Mouse (Mus musculus) heart, embryonic 12.5 days (tissue): ENCODE measurements around the gene Gpr141. TPM values are rescaled to one million over a fixed set of nuclear protein-coding genes. Genes with fewer than 3 reads are reported as not detected.

ENCODE experiments used
- ATAC-seq: fragments of 200-750 bp; cut with Nextera tagmentation; 2 replicates; pipeline ENCODE4 v1.8.0; 2017; ENCODE audit warnings: moderate TSS enrichment, moderate library complexity; ENCODE audit not compliant: insufficient number of reproducible peaks, low FRiP score
- H3K27ac ChIP-seq: fragments of 300-500 bp; sonication (generic); 2 replicates; pipeline ENCODE4 v1.5.1; 2016; ENCODE audit warnings: mild to moderate bottlenecking, moderate library complexity; ENCODE audit not compliant: poor library complexity, severe bottlenecking
- H3K27me3 ChIP-seq: fragments of 300-500 bp; sonication (generic); replicated peaks from 2 replicates; pipeline ENCODE4 v1.6.1; 2016; ENCODE audit warnings: mild to moderate bottlenecking, moderate library complexity
- H3K36me3 ChIP-seq: fragments of 300-500 bp; sonication (generic); 2 replicates; pipeline ENCODE4 v1.6.1; 2016; ENCODE audit warnings: mild to moderate bottlenecking, moderate library complexity
- H3K4me1 ChIP-seq: fragments of 300-500 bp; sonication (generic); replicated peaks from 2 replicates; pipeline ENCODE4 v1.6.1; 2016; ENCODE audit warnings: mild to moderate bottlenecking
- H3K4me2 ChIP-seq: fragments of 300-500 bp; sonication (generic); 2 replicates; pipeline ENCODE4 v1.6.1; 2016; ENCODE audit warnings: mild to moderate bottlenecking, moderate library complexity
- H3K4me3 ChIP-seq: fragments of 300-500 bp; sonication (generic); 2 replicates; pipeline ENCODE4 v1.5.1; 2016; ENCODE audit warnings: mild to moderate bottlenecking
- H3K9ac ChIP-seq: fragments of 300-500 bp; sonication (generic); 2 replicates; pipeline ENCODE4 v1.6.1; 2016; ENCODE audit warnings: mild to moderate bottlenecking, moderate library complexity
- H3K9me3 ChIP-seq: fragments of 300-500 bp; sonication (generic); replicated peaks from 2 replicates; pipeline ENCODE4 v1.6.1; 2016; ENCODE audit warnings: mild to moderate bottlenecking, moderate library complexity
- WGBS: fragments of 180-500 bp; shearing (Covaris S2); methylation state at CpG from one replicate; pipeline ENCODE4 v1.1.7; 2016; 5-methylcytosine and 5-hydroxymethylcytosine counted together
- polyA plus RNA-seq: library from polyadenylated mRNA; unstranded; fragments of >200 nt; fragmentation: Nextera tagmentation; extraction: Ambion mirVana; gene quantifications from 2 replicates; pipeline ENCODE4 v1.2.1, GENCODE M21; 2016

Gpr141 gene
- polyA plus RNA-seq = 0.09 TPM in 1 of 2 replicates, not detected in the other

- Histone ChIP-seq H3K27me3 (no peaks in the 10 kb centered on the region), H3K4me2 (no peak within 1 kb of the TSS), H3K9ac (no peak within 1 kb of the TSS), H3K9me3 (no peaks in the 10 kb centered on the region), H3K4me1 (no peaks in the 10 kb centered on the region), H3K4me3 (no peak within 1 kb of the TSS), H3K36me3 (no peaks in the 10 kb centered on the region), H3K27ac (no peak within 1 kb of the TSS)
- WGBS = 41% methylated on average over 3 of the region's 3 CpGs
- ATAC-seq = no peak
These were observed at the start of gene Gpr141 for GRCm38 (mm10) chr13:19824071-19824470. TSS of gene Gpr141 (minus strand) at chr13:19824257.

GRCm38 (mm10) chr13:19864241-19864640 lies 40.2 kb upstream of the Gpr141 start:
- no peak for ATAC-seq
- H3K9ac ChIP-seq = no peak overlapping the region
- no peaks in the 10 kb centered on the region for H3K36me3 ChIP-seq
- no peaks in the 10 kb centered on the region for H3K27me3 ChIP-seq
- no peaks in the 10 kb centered on the region for H3K9me3 ChIP-seq
- no peak overlapping the region for H3K27ac ChIP-seq
- H3K4me2 ChIP-seq = no peak overlapping the region
- H3K4me1 ChIP-seq = no peaks in the 10 kb centered on the region
- no peak overlapping the region for H3K4me3 ChIP-seq

GRCm38 (mm10) chr13:19854629-19855333 lies 30.7 kb upstream of the Gpr141 start:
- Histone ChIP-seq H3K9me3 (no peaks in the 10 kb centered on the region), H3K27ac (no peak overlapping the region), H3K27me3 (no peaks in the 10 kb centered on the region), H3K4me2 (no peak overlapping the region), H3K4me1 (no peaks in the 10 kb centered on the region), H3K9ac (no peak overlapping the region), H3K4me3 (no peak overlapping the region), H3K36me3 (no peaks in the 10 kb centered on the region)
- 61% methylated on average over 9 of the region's 9 CpGs for WGBS
- ATAC-seq = no peak

GRCm38 (mm10) chr13:19854049-19854448 lies 30.0 kb upstream of the Gpr141 start:
- WGBS = 45% methylated on average over 2 of the region's 2 CpGs
- Histone ChIP-seq H3K4me2 (no peak overlapping the region), H3K27ac (no peak overlapping the region), H3K4me1 (no peaks in the 10 kb centered on the region), H3K9me3 (no peaks in the 10 kb centered on the region), H3K27me3 (no peaks in the 10 kb centered on the region), H3K36me3 (no peaks in the 10 kb centered on the region), H3K9ac (no peak overlapping the region), H3K4me3 (no peak overlapping the region)
- ATAC-seq = no peak

- 80% methylated on average over 2 of the region's 2 CpGs for WGBS
- Histone ChIP-seq H3K27ac (no peak overlapping the region), H3K4me3 (no peak overlapping the region), H3K9me3 (no peaks in the 10 kb centered on the region), H3K27me3 (no peaks in the 10 kb centered on the region), H3K4me2 (no peak overlapping the region), H3K4me1 (no peaks in the 10 kb centered on the region), H3K36me3 (no peaks in the 10 kb centered on the region), H3K9ac (no peak overlapping the region)
- no peak for ATAC-seq
These were observed 19.4 kb upstream of the Gpr141 start for GRCm38 (mm10) chr13:19843448-19843847.

GRCm38 (mm10) chr13:19842707-19843106 lies 18.6 kb upstream of the Gpr141 start:
- H3K36me3 ChIP-seq = no peaks in the 10 kb centered on the region
- no peak for ATAC-seq
- no peaks in the 10 kb centered on the region for H3K27me3 ChIP-seq
- H3K4me3 ChIP-seq = no peak overlapping the region
- 66% methylated on average over 3 of the region's 3 CpGs for WGBS
- no peak overlapping the region for H3K4me2 ChIP-seq
- H3K9me3 ChIP-seq = no peaks in the 10 kb centered on the region
- no peak overlapping the region for H3K27ac ChIP-seq
- H3K9ac ChIP-seq = no peak overlapping the region
- H3K4me1 ChIP-seq = no peaks in the 10 kb centered on the region

GRCm38 (mm10) chr13:19841615-19842014 lies 17.6 kb upstream of the Gpr141 start:
- Histone ChIP-seq H3K4me3 (no peak overlapping the region), H3K9me3 (no peaks in the 10 kb centered on the region), H3K4me2 (no peak overlapping the region), H3K27ac (no peak overlapping the region), H3K4me1 (no peaks in the 10 kb centered on the region), H3K27me3 (no peaks in the 10 kb centered on the region), H3K9ac (no peak overlapping the region), H3K36me3 (no peaks in the 10 kb centered on the region)
- WGBS = 73% methylated on average over 5 of the region's 5 CpGs
- ATAC-seq = no peak

GRCm38 (mm10) chr13:19840206-19840605 lies 16.1 kb upstream of the Gpr141 start:
- Histone ChIP-seq H3K4me1 (no peaks in the 10 kb centered on the region), H3K4me3 (no peak overlapping the region), H3K4me2 (no peak overlapping the region), H3K36me3 (no peaks in the 10 kb centered on the region), H3K9ac (no peak overlapping the region), H3K27me3 (no peaks in the 10 kb centered on the region), H3K9me3 (no peaks in the 10 kb centered on the region), H3K27ac (no peak overlapping the region)
- WGBS = 76% methylated on average over 1 of the region's 1 CpGs
- no peak for ATAC-seq

- H3K27ac ChIP-seq = no peak overlapping the region
- H3K4me3 ChIP-seq = no peak overlapping the region
- no peak for ATAC-seq
- no peaks in the 10 kb centered on the region; the same call in 1 of the 2 replicates for H3K9me3 ChIP-seq
- WGBS = 77% methylated on average over 4 of the region's 4 CpGs
- H3K27me3 ChIP-seq = no peaks in the 10 kb centered on the region
- no peak overlapping the region for H3K4me2 ChIP-seq
- no peak overlapping the region for H3K9ac ChIP-seq
- no peaks in the 10 kb centered on the region for H3K36me3 ChIP-seq
- H3K4me1 ChIP-seq = no peaks in the 10 kb centered on the region
These were observed 6.5 kb upstream of the Gpr141 start for GRCm38 (mm10) chr13:19830560-19830959.

- 93% methylated on average over 2 of the region's 2 CpGs for WGBS
These were observed 4.0 kb upstream of the Gpr141 start for GRCm38 (mm10) chr13:19828095-19828494.

GRCm38 (mm10) chr13:19821639-19822038 lies 2.4 kb downstream of the Gpr141 start:
- no peak overlapping the region for H3K9ac ChIP-seq
- H3K27me3 ChIP-seq = no peaks in the 10 kb centered on the region
- no peak overlapping the region for H3K4me3 ChIP-seq
- no peaks in the 10 kb centered on the region for H3K4me1 ChIP-seq
- H3K27ac ChIP-seq = no peak overlapping the region
- H3K36me3 ChIP-seq = no peaks in the 10 kb centered on the region
- ATAC-seq = no peak
- no peaks in the 10 kb centered on the region for H3K9me3 ChIP-seq
- no peak overlapping the region for H3K4me2 ChIP-seq

More at GRCm38 (mm10) chr13:19828095-19828494, 4.0 kb upstream of the Gpr141 start:
- Histone ChIP-seq H3K4me2 (no peak overlapping the region), H3K9ac (no peak overlapping the region), H3K27me3 (no peaks in the 10 kb centered on the region), H3K4me1 (no peaks in the 10 kb centered on the region), H3K27ac (no peak overlapping the region), H3K36me3 (no peaks in the 10 kb centered on the region), H3K9me3 (no peaks in the 10 kb centered on the region; the same call in 1 of the 2 replicates), H3K4me3 (no peak overlapping the region)
- no peak for ATAC-seq

- Histone ChIP-seq H3K9ac (no peak overlapping the region), H3K4me3 (no peak overlapping the region), H3K9me3 (no peaks in the 10 kb centered on the region), H3K4me2 (no peak overlapping the region), H3K27ac (no peak overlapping the region), H3K4me1 (no peaks in the 10 kb centered on the region), H3K27me3 (no peaks in the 10 kb centered on the region), H3K36me3 (no peaks in the 10 kb centered on the region)
- 84% methylated on average over 4 of the region's 4 CpGs for WGBS
- no peak for ATAC-seq
These were observed 4.1 kb downstream of the Gpr141 start for GRCm38 (mm10) chr13:19819926-19820325.
